Mouse (Mus musculus) layer of hippocampus, adult 18-20 months (tissue): ENCODE data around the gene Arntl. TPM values are rescaled to one million over a fixed set of nuclear protein-coding genes. Genes with fewer than 3 reads are reported as not detected.
A peak's percentile ranks its signal among the peaks of the same experiment; 100 is the strongest.
"Not testable (repeated sequence)": the region's sequence is repeated elsewhere in the genome, so short reads cannot be mapped to it uniquely, and the experiment has no call there.

Source experiments
- DNase-seq, 2 experiments: peaks; one replicate each; pipeline ENCODE4 v3.0.0; 2022; ENCODE audit warnings: low spot score in 2 of 2
- total RNA-seq, 2 experiments: library from RNA; stranded (reverse); gene quantifications; 2 replicates each; pipeline ENCODE4 v1.2.3; 2021

Gene Arntl
- total RNA-seq, 2 experiments from 2014 or later = 40.1 TPM

- DNase-seq = peak; percentile 87 to 94
These were observed 42.0 kb downstream of the Arntl start for GRCm38 (mm10) chr7:113249134-113249825.

- DNase-seq = peak; percentile 32 to 55
These were observed 43.2 kb downstream of the Arntl start for GRCm38 (mm10) chr7:113250433-113250991.

GRCm38 (mm10) chr7:113251001-113251400, 43.7 kb downstream of the Arntl start:
- peak in 1 of 2 experiments; percentile 50 for DNase-seq

- no peak for DNase-seq
These were observed 44.3 kb downstream of the Arntl start for GRCm38 (mm10) chr7:113251554-113251953.

- no peak for DNase-seq
These were observed 46.6 kb downstream of the Arntl start for GRCm38 (mm10) chr7:113253777-113254405.

- DNase-seq = peak in 1 of 2 experiments; percentile 63
These were observed 48.8 kb downstream of the Arntl start for GRCm38 (mm10) chr7:113256046-113256445.

- DNase-seq = no peak
These were observed 51.2 kb downstream of the Arntl start for GRCm38 (mm10) chr7:113258430-113258829.

- DNase-seq = no peak
These were observed 53.3 kb downstream of the Arntl start for GRCm38 (mm10) chr7:113260321-113261167.

GRCm38 (mm10) chr7:113261690-113262089, 54.4 kb downstream of the Arntl start:
- no peak for DNase-seq

- DNase-seq = not testable (repeated sequence)
These were observed 55.5 kb downstream of the Arntl start for GRCm38 (mm10) chr7:113262510-113263467.

- no peak for DNase-seq
These were observed 56.7 kb downstream of the Arntl start for GRCm38 (mm10) chr7:113263990-113264389.

- peak; percentile 46 to 73 for DNase-seq
These were observed 61.0 kb downstream of the Arntl start for GRCm38 (mm10) chr7:113268287-113268686.

- no peak for DNase-seq
These were observed 61.8 kb downstream of the Arntl start for GRCm38 (mm10) chr7:113269081-113269480.

- DNase-seq = no peak
These were observed 62.7 kb downstream of the Arntl start for GRCm38 (mm10) chr7:113269921-113270320.

GRCm38 (mm10) chr7:113270551-113270950, 63.3 kb downstream of the Arntl start:
- no peak for DNase-seq

GRCm38 (mm10) chr7:113270991-113271390, 63.7 kb downstream of the Arntl start:
- no peak for DNase-seq

- DNase-seq = no peak
These were observed 65.2 kb downstream of the Arntl start for GRCm38 (mm10) chr7:113272338-113272997.

- no peak for DNase-seq
These were observed 70.0 kb downstream of the Arntl start for GRCm38 (mm10) chr7:113277245-113277644.

GRCm38 (mm10) chr7:113278493-113278892, 71.2 kb downstream of the Arntl start:
- no peak for DNase-seq

GRCm38 (mm10) chr7:113279246-113279645, 72.0 kb downstream of the Arntl start:
- DNase-seq = no peak
